Mouse (Mus musculus) testis, postnatal 10 days (tissue): Measurements from ENCODE around the gene Mapk12.

Experiments
- DNase-seq: peaks from one replicate; pipeline ENCODE4 v3.0.0; 2021; ENCODE audit warnings: low spot score

Gene Mapk12

DNA sequence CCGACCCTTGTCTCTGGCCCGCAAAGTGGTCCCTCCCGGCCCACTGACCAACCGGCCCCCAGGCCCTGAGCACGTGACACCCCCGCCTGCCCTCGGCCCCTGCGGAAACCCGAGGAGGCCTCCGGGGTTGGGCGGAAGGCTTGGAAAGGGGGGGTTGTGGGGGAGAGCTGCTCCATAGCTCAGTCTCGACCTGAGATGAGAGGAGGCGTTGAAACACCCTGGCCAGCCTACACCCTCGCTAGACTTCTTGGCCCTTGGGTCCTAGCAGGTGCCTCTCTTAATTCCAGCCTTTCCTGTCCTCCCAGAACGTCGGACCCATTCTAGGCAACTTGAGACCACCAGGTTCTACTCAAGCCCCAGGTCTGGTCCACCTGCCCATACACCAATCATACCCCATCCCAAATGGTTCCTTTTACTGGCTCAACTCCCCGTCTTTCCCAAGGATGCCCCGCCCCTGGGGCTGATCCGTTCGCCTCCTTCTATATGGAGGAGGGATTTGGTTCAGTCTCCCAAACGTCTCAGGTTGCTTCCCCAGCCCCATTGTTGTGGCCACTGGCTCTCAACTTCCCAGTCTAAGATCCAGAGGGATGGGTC lies at the start of gene Mapk12:
TSS of gene Mapk12 (minus strand) at position 45 of the 594 bp plus-strand sequence.
- DNase-seq = no peak

DNA sequence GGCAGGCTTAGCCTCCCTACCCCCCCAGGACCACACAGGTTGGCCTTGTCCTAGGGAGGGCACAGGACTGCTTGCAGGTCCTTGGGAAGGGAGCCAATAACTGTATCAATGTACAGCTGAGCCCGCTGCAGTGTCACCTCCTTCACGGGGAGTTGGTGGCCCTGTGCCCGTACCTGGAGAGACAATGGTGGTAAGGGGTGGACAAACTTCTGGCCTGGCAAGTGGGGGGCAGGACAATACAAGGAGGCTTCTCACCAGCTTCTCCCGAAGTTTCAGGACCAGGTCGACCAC lies 44.4 kb upstream of the Mapk12 start:
- DNase-seq = peak; percentile 52

GRCm38 (mm10) chr15:89184141-89184936 lies 43.8 kb upstream of the Mapk12 start:
- DNase-seq = no peak

DNA sequence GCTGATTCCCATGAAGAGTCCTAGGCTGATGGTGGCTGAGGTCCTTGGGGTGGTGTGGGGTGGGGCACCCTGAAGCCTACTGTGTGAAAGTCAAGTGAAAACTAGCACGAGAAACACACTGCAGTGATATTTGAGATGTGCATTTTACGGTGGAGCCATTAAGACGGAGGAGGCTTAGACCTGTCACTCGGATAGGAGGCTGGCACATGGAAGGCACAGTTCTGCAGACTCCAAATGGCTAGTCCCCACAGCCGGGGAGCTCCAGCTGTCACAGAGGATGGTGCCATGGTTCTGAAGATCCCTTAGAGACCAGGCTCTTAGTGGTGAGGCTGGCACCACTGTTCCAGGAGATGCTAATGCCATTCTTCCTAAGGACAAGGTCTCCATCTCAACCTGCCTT lies 42.3 kb upstream of the Mapk12 start:
- DNase-seq = no peak

DNA sequence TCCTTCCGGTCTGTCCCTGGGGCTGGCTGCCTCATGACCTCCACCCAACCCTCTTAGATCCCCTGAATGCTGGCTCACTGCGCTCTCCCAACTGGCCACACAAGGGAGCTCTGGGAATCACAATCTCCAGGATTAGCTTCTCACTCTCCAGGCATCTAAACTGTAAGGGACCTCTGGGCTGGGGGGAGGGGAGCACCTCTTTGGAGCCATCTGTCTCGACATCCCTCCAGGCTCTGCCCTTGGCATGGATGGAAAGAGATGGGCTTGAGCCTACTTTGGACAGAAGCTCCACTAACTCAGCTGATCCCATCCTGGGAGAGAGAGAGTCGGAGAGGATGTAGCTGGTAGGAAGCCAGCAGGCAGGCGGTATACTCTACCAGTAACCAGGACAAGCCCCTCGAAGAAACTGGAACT lies 41.8 kb upstream of the Mapk12 start:
- peak; percentile 68 for DNase-seq

- peak; percentile 49 for DNase-seq
Measured at GRCm38 (mm10) chr15:89181561-89182270, 41.2 kb upstream of the Mapk12 start.

GRCm38 (mm10) chr15:89180571-89181229 lies 40.2 kb upstream of the Mapk12 start, which contains the start of gene Plxnb2:
Gene Plxnb2 (minus strand): TSS chr15:89180788.
- DNase-seq = peak; percentile 87

DNA sequence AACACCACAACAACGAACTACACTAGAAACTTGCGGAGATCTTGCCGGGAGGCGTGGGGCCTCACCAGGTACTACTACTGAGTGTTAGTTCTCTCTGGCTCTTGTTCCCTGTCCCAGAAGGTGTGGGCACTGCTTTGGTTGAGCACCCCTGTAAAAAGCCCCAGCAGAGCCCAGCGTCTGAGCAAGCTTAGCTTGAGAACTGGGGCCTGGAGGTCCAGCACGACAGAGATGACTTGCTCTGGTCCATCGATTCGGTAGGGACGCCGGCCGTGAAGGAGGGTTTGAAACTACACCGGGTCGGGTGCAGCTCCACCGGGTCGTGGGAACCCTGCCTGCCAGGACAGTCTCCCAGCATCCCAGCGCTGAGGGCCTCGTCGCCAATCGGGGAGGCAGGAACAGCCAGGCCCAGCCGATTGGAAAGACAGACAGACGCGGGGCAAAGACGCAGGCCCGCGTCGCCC lies 39.6 kb upstream of the Mapk12 start:
- DNase-seq = peak; percentile 65

DNA sequence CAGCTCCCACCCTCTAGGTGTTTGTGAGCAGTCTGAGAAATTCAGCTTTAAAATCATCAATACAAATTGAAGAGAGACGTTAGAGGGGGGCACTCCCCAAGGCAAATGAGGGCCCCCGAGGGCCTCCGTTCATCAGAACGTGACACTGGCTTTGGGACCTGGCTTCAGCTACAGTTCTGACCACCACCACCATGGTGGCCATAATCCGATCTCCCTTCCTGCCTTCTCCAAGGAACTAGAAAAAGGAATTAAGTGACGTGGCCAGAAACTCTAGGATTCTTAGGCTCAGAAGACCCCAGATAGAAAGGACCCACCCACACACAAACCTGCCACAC lies 39.1 kb upstream of the Mapk12 start:
- no peak for DNase-seq

- peak; percentile 87 for DNase-seq
Measured at GRCm38 (mm10) chr15:89178954-89179629, 38.6 kb upstream of the Mapk12 start.

- peak; percentile 45 for DNase-seq
Measured at GRCm38 (mm10) chr15:89178260-89178860, 37.9 kb upstream of the Mapk12 start.

GRCm38 (mm10) chr15:89177576-89178259 lies 37.2 kb upstream of the Mapk12 start:
- DNase-seq = no peak

GRCm38 (mm10) chr15:89177121-89177520 lies 36.6 kb upstream of the Mapk12 start:
- DNase-seq = peak; percentile 84

DNA sequence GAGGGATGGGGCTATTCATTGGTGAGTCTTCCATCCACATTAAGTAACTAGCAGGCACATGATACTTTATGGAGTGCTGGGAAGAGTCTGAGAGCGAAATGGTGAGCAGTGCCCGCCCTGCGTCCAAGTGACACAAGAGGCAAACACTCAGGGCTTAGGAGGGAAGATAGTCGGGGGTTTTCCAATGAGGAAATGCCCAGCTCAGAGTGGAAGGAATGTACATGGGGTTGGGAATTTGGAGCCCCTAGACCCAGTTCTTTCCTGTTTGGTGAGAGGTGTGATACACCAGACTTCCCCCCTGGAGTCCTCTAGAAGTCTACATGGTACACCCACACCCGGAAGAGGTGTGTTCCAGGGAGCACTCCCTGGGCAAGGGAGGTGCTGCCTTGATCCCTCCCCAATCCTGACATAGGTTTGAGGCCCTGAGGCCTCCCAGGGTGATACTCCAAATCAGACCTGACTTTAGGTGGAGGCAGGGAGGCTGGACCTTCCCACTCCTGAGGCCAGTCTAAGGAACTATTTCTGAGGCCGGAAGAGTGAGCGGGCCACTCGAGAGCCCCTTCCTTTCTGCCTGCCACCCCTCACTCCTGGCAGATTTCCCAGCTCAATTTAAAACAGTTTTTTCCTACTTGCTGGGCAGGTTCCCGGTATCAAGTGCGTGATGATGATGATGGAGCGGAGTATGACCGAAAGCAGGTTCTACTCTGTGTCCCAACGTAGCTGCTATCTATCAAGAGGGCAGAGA lies 35.1 kb upstream of the Mapk12 start:
- DNase-seq = no peak

DNA sequence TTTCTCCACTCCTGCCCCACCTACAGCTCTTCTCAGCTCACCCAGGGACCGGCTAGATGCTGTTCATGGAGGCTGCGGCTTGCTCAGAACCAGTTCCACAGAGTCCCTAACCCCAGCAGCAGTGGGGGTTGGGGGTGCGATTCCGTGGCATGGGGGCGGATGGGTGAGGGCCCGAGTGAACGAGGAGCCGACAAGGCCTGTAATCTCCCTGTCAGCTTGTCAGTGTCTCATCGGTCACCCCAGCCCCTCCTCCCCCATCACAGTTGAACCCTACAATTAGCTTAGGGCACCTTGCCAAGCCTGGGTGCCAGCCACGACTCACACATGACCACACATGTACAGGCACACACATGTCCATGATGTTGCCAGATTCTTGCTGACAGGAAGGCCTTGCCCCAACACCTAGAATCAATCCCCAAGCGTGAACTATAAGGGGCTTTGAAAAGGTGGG lies 34.4 kb upstream of the Mapk12 start:
- DNase-seq = peak; percentile 49

GRCm38 (mm10) chr15:89173906-89174214 lies 33.4 kb upstream of the Mapk12 start:
- DNase-seq = peak; percentile 79

GRCm38 (mm10) chr15:89173024-89173905 lies 32.8 kb upstream of the Mapk12 start:
- DNase-seq = peak; percentile 73

GRCm38 (mm10) chr15:89172276-89172935 lies 31.9 kb upstream of the Mapk12 start:
- DNase-seq = peak; percentile 45
